Mouse (Mus musculus): ENCODE measurements around the gene Cdh23. TPM values are rescaled to one million over a fixed set of nuclear protein-coding genes. Genes with fewer than 3 reads are reported as not detected.

Gene Cdh23
- polyA plus RNA-seq, 1 experiment from 2014 or later, result 4.7 TPM

DNA sequence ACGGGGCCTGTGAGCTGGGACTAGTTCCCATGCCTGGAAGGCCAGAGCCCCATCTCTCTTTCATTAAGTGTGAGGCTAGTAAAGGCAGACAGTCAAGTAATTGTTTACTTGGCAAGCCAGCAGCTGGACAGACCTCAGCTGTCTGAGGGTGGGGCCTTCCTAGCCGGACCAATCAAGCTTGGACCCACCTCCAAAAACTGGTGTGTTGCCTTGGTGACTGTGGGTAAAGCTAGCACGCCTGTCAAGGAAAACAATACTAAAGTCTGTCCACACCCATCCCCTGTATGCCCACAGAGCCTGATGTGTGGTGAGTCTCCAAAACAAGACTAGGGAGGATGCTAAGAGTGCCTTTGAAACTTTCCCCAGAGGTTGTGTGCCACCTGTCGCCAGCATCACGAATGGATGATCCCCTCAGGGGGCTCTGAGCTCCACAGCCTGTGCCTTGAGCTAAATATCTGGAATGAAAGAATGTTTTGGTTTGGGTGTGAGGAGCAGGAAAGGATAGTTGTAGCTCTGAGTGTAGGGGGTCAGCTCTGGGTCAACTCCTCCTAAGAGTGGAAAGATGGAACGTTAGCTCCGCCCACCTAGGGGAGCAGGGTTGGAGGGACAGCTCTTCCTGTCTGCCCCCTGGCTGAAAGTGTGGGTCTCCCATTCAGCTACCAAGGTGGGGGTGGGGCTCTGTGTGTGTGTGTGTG is 344.4 kb downstream of the Cdh23 start:
- H3K4me3 ChIP-seq (ENCODE audit: low read depth, low read length), result no peak overlapping the region
- no peak overlapping the region for H3K4me2 ChIP-seq (ENCODE audit: low read length)
- no peaks in the 10 kb centered on the region for H3K9me3 ChIP-seq (replicated peaks; ENCODE audit: control insufficient read depth, low read length, poor library complexity, severe bottlenecking)
- H3K9ac ChIP-seq (ENCODE audit: low read depth, low read length), result no peak overlapping the region
- peaks cover 5% of the 10 kb centered on the region for H3K27me3 ChIP-seq (ENCODE audit: control insufficient read depth, insufficient read depth, low read depth, low read length)
- 32% methylated on average over 7 of the region's 7 CpGs for WGBS
- H3K36me3 ChIP-seq (ENCODE audit: control insufficient read depth, insufficient read depth, low read length), result no peaks in the 10 kb centered on the region
- no peak overlapping the region for H3K27ac ChIP-seq (ENCODE audit: low read length)
- ATAC-seq, result no peak; the same call in 1 of the 2 replicates
- peaks cover 4% of the 10 kb centered on the region; the same call in 1 of the 2 replicates for H3K4me1 ChIP-seq (ENCODE audit: control insufficient read depth, insufficient read depth, low read length)

DNA sequence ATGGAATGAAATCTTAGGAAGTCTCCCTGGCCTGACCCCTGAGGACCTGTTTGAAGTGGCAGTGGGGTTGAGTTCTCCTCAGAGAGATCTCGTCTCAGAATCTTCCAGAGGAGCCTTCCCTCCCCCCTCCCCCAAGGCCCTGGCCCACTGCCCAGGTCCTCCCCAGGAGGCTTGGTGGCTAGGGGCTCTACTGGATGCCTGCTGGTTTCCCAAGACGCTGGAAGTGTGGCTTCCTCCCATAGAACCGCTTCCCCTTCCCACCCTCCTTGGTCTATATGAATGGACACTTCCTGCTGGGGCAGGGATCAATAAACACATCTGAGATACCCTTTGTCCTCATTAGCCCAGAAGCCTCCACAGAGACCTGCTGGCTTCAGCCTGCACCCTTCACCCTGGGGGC is 345.0 kb downstream of the Cdh23 start:
- WGBS, result 33% methylated on average over 3 of the region's 3 CpGs
- Histone ChIP-seq H3K9me3 (replicated peaks; ENCODE audit: control insufficient read depth, low read length, poor library complexity, severe bottlenecking) (no peaks in the 10 kb centered on the region), H3K27me3 (ENCODE audit: control insufficient read depth, insufficient read depth, low read depth, low read length) (peaks cover 11% of the 10 kb centered on the region), H3K4me1 (ENCODE audit: control insufficient read depth, insufficient read depth, low read length) (peaks cover 4% of the 10 kb centered on the region; the same call in 1 of the 2 replicates), H3K4me2 (ENCODE audit: low read length) (no peak overlapping the region), H3K36me3 (ENCODE audit: control insufficient read depth, insufficient read depth, low read length) (no peaks in the 10 kb centered on the region), H3K27ac (ENCODE audit: low read length) (no peak overlapping the region), H3K9ac (ENCODE audit: low read depth, low read length) (no peak overlapping the region), H3K4me3 (ENCODE audit: low read depth, low read length) (no peak overlapping the region)
- ATAC-seq, result no peak

DNA sequence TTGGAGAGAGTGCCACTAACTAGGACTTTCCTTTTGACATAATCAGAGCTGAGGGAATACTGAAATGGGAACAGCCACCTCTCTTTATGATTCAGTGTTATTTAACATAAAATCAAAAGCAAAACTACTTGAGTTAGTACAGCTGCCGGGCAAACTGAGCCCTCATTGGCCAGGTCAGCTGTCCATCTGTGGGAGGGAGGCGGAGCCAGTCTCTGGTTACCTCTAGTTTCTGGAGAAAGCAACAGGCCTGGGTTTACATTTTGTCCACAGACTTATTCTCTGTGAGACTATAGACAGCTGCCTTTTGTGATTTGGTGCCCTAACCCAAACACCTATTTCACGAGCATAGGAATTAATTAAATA is 345.5 kb downstream of the Cdh23 start:
- Histone ChIP-seq H3K9ac (ENCODE audit: low read depth, low read length) (no peak overlapping the region), H3K27me3 (ENCODE audit: control insufficient read depth, insufficient read depth, low read depth, low read length) (peaks cover 13% of the 10 kb centered on the region), H3K36me3 (ENCODE audit: control insufficient read depth, insufficient read depth, low read length) (no peaks in the 10 kb centered on the region), H3K4me2 (ENCODE audit: low read length) (no peak overlapping the region), H3K4me3 (ENCODE audit: low read depth, low read length) (no peak overlapping the region), H3K4me1 (ENCODE audit: control insufficient read depth, insufficient read depth, low read length) (peaks cover 4% of the 10 kb centered on the region; the same call in 1 of the 2 replicates), H3K9me3 (replicated peaks; ENCODE audit: control insufficient read depth, low read length, poor library complexity, severe bottlenecking) (no peaks in the 10 kb centered on the region), H3K27ac (ENCODE audit: low read length) (no peak overlapping the region)
- 52% methylated on average over 3 of the region's 3 CpGs for WGBS
- no peak for ATAC-seq

DNA sequence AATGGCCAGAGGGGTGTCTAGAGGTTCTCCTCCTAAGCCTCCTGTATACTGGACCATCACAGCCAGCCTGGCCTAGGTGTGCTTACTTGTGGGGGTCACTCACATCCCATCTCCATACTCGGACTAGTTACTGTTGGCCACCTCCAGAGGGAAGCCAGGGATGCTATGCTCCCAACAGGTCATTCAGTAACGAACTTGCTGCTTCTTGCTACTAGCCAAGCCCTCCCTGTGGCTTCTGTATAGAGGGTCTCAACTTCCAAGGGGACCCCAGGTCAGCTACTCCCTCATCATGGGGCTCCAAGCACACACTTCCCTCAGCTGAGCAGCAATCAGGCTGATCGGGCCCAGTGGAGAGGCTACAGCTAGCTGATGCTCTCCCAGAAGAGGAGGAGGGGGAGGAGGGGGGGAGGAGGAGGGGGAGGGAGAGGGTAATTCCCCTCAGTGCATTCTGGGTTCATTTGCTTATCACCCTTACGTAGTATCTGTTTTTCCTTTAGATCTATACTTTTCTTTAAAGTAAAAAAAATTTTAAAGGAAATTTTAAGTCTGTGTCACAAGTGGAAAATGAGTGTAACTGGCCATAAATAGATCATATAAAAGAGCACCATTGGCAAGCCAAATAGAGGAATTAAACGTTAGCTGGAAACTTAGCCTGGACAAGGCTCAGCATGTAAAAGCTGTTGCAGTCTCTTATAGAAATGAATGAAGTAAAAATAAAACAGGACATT is 346.0 kb downstream of the Cdh23 start:
- 40% methylated on average over 5 of the region's 5 CpGs for WGBS
- Histone ChIP-seq H3K27me3 (ENCODE audit: control insufficient read depth, insufficient read depth, low read depth, low read length) (peaks cover 13% of the 10 kb centered on the region), H3K4me1 (ENCODE audit: control insufficient read depth, insufficient read depth, low read length) (peaks cover 4% of the 10 kb centered on the region; the same call in 1 of the 2 replicates), H3K4me2 (ENCODE audit: low read length) (no peak overlapping the region), H3K4me3 (ENCODE audit: low read depth, low read length) (no peak overlapping the region), H3K27ac (ENCODE audit: low read length) (no peak overlapping the region), H3K9me3 (replicated peaks; ENCODE audit: control insufficient read depth, low read length, poor library complexity, severe bottlenecking) (no peaks in the 10 kb centered on the region), H3K36me3 (ENCODE audit: control insufficient read depth, insufficient read depth, low read length) (no peaks in the 10 kb centered on the region), H3K9ac (ENCODE audit: low read depth, low read length) (no peak overlapping the region)
- ATAC-seq, result no peak

DNA sequence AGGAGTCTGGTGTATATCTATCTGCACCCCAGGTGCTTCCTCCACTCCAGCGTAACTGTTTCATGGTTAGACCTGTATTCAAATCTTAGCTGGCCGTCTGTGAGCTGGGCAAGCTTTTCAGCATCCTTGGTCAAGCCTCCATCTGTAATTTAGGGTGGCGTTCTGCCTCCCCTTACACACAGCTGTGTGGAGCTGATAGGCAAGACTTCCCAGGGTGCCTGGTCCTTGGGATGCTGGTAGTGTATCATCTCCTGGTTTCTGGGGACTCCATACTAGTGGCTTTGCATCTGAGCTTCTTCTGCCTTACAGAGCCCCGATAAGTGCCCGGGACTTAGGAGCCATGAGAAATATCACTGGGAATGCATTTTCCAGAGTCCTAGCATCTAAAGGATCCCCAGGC is 346.6 kb downstream of the Cdh23 start:
- Histone ChIP-seq H3K4me2 (ENCODE audit: low read length) (no peak overlapping the region), H3K9ac (ENCODE audit: low read depth, low read length) (no peak overlapping the region), H3K36me3 (ENCODE audit: control insufficient read depth, insufficient read depth, low read length) (no peaks in the 10 kb centered on the region), H3K27me3 (ENCODE audit: control insufficient read depth, insufficient read depth, low read depth, low read length) (peaks cover 13% of the 10 kb centered on the region), H3K4me1 (ENCODE audit: control insufficient read depth, insufficient read depth, low read length) (peaks cover 4% of the 10 kb centered on the region; the same call in 1 of the 2 replicates), H3K9me3 (replicated peaks; ENCODE audit: control insufficient read depth, low read length, poor library complexity, severe bottlenecking) (no peaks in the 10 kb centered on the region), H3K4me3 (ENCODE audit: low read depth, low read length) (no peak overlapping the region), H3K27ac (ENCODE audit: low read length) (no peak overlapping the region)
- 93% methylated on average over 5 of the region's 5 CpGs for WGBS
- ATAC-seq, result no peak

DNA sequence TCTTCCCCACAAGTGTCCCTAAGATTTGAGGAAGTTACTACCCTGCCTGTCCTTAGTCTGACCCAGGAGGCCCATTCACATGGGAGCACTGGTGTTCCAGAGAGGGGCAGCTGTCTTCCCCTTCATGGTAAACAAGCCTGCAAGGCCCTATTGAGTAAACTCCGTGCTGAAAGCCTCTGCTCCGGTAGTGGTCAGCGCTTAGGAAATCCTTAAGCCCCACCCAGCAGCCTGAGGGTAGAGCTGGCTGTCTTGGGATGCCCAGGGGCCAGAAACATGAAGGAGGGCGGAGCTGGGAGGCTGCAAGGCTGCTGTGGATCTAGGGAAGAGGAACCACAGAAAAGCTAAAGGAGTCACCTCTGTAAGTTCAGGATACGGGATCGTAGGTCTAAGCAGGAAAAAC is 347.2 kb downstream of the Cdh23 start:
- Histone ChIP-seq H3K4me2 (ENCODE audit: low read length) (no peak overlapping the region), H3K9ac (ENCODE audit: low read depth, low read length) (no peak overlapping the region), H3K4me1 (ENCODE audit: control insufficient read depth, insufficient read depth, low read length) (peaks cover 4% of the 10 kb centered on the region; the same call in 1 of the 2 replicates), H3K36me3 (ENCODE audit: control insufficient read depth, insufficient read depth, low read length) (no peaks in the 10 kb centered on the region), H3K27ac (ENCODE audit: low read length) (no peak overlapping the region), H3K4me3 (ENCODE audit: low read depth, low read length) (no peak overlapping the region), H3K27me3 (ENCODE audit: control insufficient read depth, insufficient read depth, low read depth, low read length) (peaks cover 13% of the 10 kb centered on the region), H3K9me3 (replicated peaks; ENCODE audit: control insufficient read depth, low read length, poor library complexity, severe bottlenecking) (no peaks in the 10 kb centered on the region)
- 41% methylated on average over 6 of the region's 6 CpGs for WGBS
- no peak for ATAC-seq

DNA sequence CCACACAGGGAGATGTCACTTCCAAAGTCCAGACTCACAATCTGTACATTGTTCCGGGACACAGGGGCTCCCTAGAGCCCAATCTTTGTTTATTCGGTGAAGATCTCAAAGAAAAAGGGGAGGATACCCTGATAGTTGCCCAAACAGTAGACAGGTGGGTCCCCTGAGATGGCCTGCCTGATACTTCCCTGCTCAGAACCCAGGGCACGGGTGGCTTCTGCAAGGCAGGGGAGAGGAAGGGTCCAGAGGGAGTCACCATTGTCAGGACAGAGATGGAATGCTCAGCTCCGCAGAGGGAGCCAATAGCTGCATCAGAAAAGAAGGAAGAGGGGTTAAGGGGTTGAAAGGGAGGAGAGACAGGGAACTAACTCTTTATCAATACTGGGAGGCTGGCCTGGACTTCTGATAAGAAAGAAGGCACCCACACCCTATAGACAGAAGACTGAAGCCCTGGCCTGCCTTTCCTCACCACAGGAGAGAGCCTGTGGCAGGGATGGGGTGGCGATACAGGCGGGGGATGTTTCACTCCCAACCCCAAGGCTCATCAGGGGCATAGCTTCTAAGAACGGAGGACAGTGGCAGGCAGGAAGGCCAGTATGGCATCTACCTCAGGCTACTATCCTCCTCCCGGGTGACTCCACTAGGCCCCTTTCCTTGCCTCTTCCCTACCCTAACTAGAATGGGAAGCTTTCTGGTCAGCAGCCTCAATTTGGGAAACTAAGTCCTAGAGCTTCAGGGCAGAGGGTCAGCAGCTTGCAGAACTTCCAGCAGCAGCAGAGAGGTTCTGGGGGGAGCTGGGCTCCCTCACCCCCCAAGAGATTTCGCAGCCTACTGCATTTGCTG is 348.3 kb downstream of the Cdh23 start:
- Histone ChIP-seq H3K4me1 (ENCODE audit: control insufficient read depth, insufficient read depth, low read length) (peaks cover 4% of the 10 kb centered on the region; the same call in 1 of the 2 replicates), H3K4me2 (ENCODE audit: low read length) (peak overlapping the region; percentile 8; the same call in 1 of the 2 replicates), H3K9ac (ENCODE audit: low read depth, low read length) (no peak overlapping the region), H3K27ac (ENCODE audit: low read length) (no peak overlapping the region), H3K9me3 (replicated peaks; ENCODE audit: control insufficient read depth, low read length, poor library complexity, severe bottlenecking) (no peaks in the 10 kb centered on the region), H3K36me3 (ENCODE audit: control insufficient read depth, insufficient read depth, low read length) (no peaks in the 10 kb centered on the region), H3K4me3 (ENCODE audit: low read depth, low read length) (no peak overlapping the region), H3K27me3 (ENCODE audit: control insufficient read depth, insufficient read depth, low read depth, low read length) (peaks cover 13% of the 10 kb centered on the region)
- ATAC-seq, result no peak
- WGBS, result 42% methylated on average over 9 of the region's 9 CpGs

DNA sequence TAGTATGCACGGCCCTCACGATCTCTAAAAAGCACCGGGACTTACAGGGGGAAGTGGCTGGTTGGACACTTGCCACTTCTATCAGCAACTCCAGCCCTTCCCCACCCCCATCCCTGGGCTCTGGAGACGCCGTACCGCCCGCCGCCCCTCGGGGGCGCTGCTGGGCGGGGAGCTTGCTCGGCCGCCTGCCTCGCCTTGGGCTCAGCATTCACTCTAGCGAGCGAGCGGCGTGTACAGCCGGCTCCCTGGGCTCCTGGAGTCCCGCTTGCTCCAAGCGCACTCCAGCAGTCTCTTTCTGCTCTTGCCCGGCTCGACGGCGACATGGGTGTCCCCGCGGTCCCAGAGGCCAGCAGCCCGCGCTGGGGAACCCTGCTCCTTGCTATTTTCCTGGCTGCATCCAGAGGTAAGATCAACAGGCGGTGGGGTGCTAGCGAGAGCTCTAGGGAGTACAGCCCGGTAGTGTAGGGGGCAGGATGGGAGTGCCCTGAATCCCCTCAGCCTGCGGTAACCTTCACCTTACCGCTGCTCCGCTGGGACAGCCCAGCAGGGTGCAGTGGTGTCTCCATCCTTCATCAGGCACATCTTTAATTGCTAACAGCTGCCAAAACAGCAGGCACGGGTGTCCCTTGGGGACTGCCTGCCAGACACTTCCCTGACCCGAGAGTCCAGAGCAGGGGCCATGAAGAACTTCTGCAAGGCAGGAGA is 349.4 kb downstream of the Cdh23 start, which contains the start of gene Vsir:
TSS of gene Vsir (plus strand) at position 151 of the 705 bp plus-strand sequence.
- under 1% methylated on average over 37 of the region's 37 CpGs for WGBS
- Histone ChIP-seq H3K9me3 (replicated peaks; ENCODE audit: control insufficient read depth, low read length, poor library complexity, severe bottlenecking) (no peaks in the 10 kb centered on the region), H3K27ac (ENCODE audit: low read length) (no peak within 1 kb of the TSS), H3K9ac (ENCODE audit: low read depth, low read length) (peak within 1 kb of the TSS; percentile 21; the same call in 1 of the 2 replicates), H3K27me3 (ENCODE audit: control insufficient read depth, insufficient read depth, low read depth, low read length) (peaks cover 13% of the 10 kb centered on the region), H3K4me2 (ENCODE audit: low read length) (peak within 1 kb of the TSS; percentile 37), H3K4me3 (ENCODE audit: low read depth, low read length) (peak within 1 kb of the TSS; percentile 2; the same call in 1 of the 2 replicates), H3K36me3 (ENCODE audit: control insufficient read depth, insufficient read depth, low read length) (no peaks in the 10 kb centered on the region), H3K4me1 (ENCODE audit: control insufficient read depth, insufficient read depth, low read length) (peaks cover 4% of the 10 kb centered on the region; the same call in 1 of the 2 replicates)
- no peak for ATAC-seq
